Mouse (Mus musculus) MEL (cell line): ENCODE results near the gene Tmem171.

Experiments used
- BHLHE40 ChIP-seq: IDR thresholded peaks from 2 replicates; pipeline ENCODE4 v1.6.1; 2012; ENCODE audit warnings: low read depth, mild to moderate bottlenecking, inconsistent platforms, low read length, improper control_type of control experiment, borderline replicate concordance
- CTCF ChIP-seq, 3 experiments: IDR thresholded peaks in 2 of 3; conservative IDR thresholded peaks in 1 of 3; 2 replicates each; pipeline ENCODE4 v1.5.1; 2011 to 2012; ENCODE audit warnings: low read length in 3 of 3, low read depth in 2 of 3, mild to moderate bottlenecking in 2 of 3, improper control_type of control experiment in 1 of 3, inconsistent platforms in 1 of 3, mixed read lengths in 1 of 3, moderate library complexity in 1 of 3; ENCODE audit not compliant: control insufficient read depth in 1 of 3, insufficient read depth in 1 of 3, poor library complexity in 1 of 3, severe bottlenecking in 1 of 3
- GATA1 ChIP-seq: IDR thresholded peaks from 2 replicates; pipeline ENCODE4 v1.6.1; 2011; ENCODE audit warnings: low read depth, low read length, improper control_type of control experiment
- MAX ChIP-seq: IDR thresholded peaks from 2 replicates; pipeline ENCODE4 v1.6.1; 2011; ENCODE audit warnings: low read length, improper control_type of control experiment
- MXI1 ChIP-seq: IDR thresholded peaks from 2 replicates; pipeline ENCODE4 v1.6.1; 2011; ENCODE audit warnings: mild to moderate bottlenecking, low read depth, low read length, improper control_type of control experiment
- POLR2A ChIP-seq, 2 experiments: IDR thresholded peaks; 2 replicates each; pipeline ENCODE4 v1.6.1; 2011 to 2012; ENCODE audit warnings: low read length in 2 of 2, mild to moderate bottlenecking in 2 of 2, control low read depth in 1 of 2, improper control_type of control experiment in 1 of 2, low read depth in 1 of 2, moderate library complexity in 1 of 2; ENCODE audit not compliant: control insufficient read depth in 1 of 2, insufficient read depth in 1 of 2, poor library complexity in 1 of 2
- POLR2AphosphoS2 ChIP-seq: IDR thresholded peaks from 2 replicates; pipeline ENCODE4 v1.6.1; 2011; ENCODE audit warnings: low read length, improper control_type of control experiment
- TCF12 ChIP-seq: IDR thresholded peaks from 2 replicates; pipeline ENCODE4 v1.6.1; 2014; ENCODE audit warnings: low read depth, mild to moderate bottlenecking, inconsistent platforms, low read length, improper control_type of control experiment, moderate library complexity
- USF2 ChIP-seq, 2 experiments: IDR thresholded peaks; 2 replicates each; pipeline ENCODE4 v1.6.1; 2011 to 2012; ENCODE audit warnings: improper control_type of control experiment in 2 of 2, low read length in 2 of 2, borderline replicate concordance in 1 of 2, inconsistent platforms in 1 of 2, low read depth in 1 of 2, mild to moderate bottlenecking in 1 of 2; ENCODE audit not compliant: insufficient read depth in 1 of 2
- ZNF384 ChIP-seq: IDR thresholded peaks from 2 replicates; pipeline ENCODE4 v1.6.1; 2012; ENCODE audit warnings: low read depth, mild to moderate bottlenecking, inconsistent platforms, low read length, improper control_type of control experiment

DNA sequence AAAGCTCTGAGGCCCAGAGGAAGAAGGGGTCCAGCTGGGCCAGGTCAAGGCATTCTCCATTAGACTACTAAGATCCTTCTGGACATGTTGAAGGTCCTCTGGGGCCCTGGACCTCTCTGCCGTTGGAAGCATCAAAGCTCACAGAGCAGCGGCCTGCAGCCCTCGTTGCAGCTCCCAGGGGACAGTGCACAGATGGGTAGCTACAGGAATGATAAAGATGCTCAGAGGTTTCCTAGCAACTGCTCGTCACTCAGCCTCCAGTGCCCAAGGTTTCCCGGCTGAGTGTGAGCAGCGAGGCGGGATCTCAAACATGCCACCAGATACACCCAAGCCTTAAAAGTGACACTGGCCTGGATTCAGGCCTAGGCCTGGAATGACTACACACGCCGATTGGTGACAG, 6.7 kb downstream of the Tmem171 start:
- TF ChIP-seq POLR2AphosphoS2 (no peak), BHLHE40 (no peak), POLR2A (IDR thresholded peaks at IDR 0.05; ENCODE audit: control insufficient read depth in 1 of 2, insufficient read depth in 1 of 2, low read depth in 1 of 2, low read length in 2 of 2, poor library complexity in 1 of 2) (no peak), MXI1 (no peak), TCF12 (no peak), GATA1 (no peak), CTCF (IDR thresholded peaks at IDR 0.05 in 2 of 3, conservative IDR thresholded peaks at IDR 0.05 in 1 of 3; ENCODE audit: control insufficient read depth in 1 of 3, insufficient read depth in 1 of 3, low read depth in 2 of 3, low read length in 3 of 3, poor library complexity in 1 of 3, severe bottlenecking in 1 of 3) (no peak), MAX (no peak), USF2 (IDR thresholded peaks at IDR 0.05; ENCODE audit: borderline replicate concordance in 1 of 2, insufficient read depth in 1 of 2, low read depth in 1 of 2, low read length in 2 of 2) (no peak), ZNF384 (no peak)
